Comparison of ENCODE assay signal across 34 mouse cellular contexts in the genomic region with DNA sequence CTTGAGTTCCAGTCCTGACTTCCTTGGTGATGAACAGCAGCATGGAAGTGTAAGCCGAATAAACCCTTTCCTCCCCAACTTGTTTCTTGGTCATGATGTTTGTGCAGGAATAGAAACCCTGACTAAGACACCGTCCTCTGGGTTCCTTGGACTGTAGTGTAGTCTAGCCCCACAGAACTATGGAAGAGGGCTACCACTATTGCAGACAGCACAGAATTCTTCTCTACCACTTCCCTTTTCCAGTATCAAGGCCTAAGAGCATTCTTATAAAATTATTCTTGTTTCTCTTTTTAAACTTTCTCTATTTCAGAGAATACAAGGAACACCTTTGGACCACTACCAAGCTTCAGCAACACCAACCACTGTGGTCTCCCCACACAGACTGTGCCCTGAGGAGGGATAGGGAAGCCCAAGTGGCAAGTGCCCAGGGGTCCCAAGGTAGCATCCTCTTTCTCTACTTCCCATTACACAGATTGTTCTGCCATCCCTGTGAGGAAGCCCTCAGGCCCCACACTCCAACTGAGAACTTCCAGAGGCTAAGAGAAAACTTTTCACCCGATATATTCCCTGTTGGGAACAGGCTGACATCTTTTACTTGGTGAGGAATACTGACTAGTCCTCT. TPM values are rescaled to one million over a fixed set of nuclear protein-coding genes. Genes with fewer than 3 reads are reported as not detected.
"Had no signal": no experiment of that assay in that cellular context is flagged by ENCODE, and none has a peak within 500 bp of the region (broad histone marks: within the 10 kb centered on the region; RNA-seq: fewer than 3 reads in every experiment).

No protein-coding gene starts in this region.

- H3K36me3 ChIP-seq: heart, embryonic 13.5 days; heart, embryonic 15.5 days; intestine, embryonic 15.5 days; limb, embryonic 10.5 days; limb, embryonic 12.5 days had no signal

- H3K27me3 ChIP-seq: heart, embryonic 13.5 days; heart, embryonic 15.5 days; intestine, embryonic 15.5 days; limb, embryonic 12.5 days had no signal

- DNase-seq: gastrocnemius, adult 2 months; gastrocnemius, postnatal 10 days; gastrocnemius, postnatal 25 days; heart, adult 2 months; heart, postnatal 14 days; heart, postnatal 36 days; kidney, adult 18-20 months; kidney, adult 8-10 months; kidney, postnatal 10 days; kidney, postnatal 25 days; kidney, postnatal 4 days; liver had no signal

- H3K27ac ChIP-seq: gastrocnemius, adult 2 months; heart, adult 2 months; heart, embryonic 13.5 days; heart, embryonic 15.5 days; hindbrain, embryonic 14.5 days; intestine, embryonic 15.5 days; layer of hippocampus, adult 2 months; left cerebral cortex, adult 2 months; limb, embryonic 10.5 days; limb, embryonic 12.5 days had no signal

- H3K4me3 ChIP-seq: gastrocnemius, adult 2 months; heart, adult 2 months; heart, embryonic 13.5 days; heart, embryonic 15.5 days; intestine, embryonic 15.5 days; layer of hippocampus, adult 2 months; left cerebral cortex, adult 2 months; limb, embryonic 10.5 days; limb, embryonic 12.5 days had no signal

- H3K9ac ChIP-seq: heart, embryonic 13.5 days; heart, embryonic 15.5 days; hindbrain, embryonic 14.5 days; intestine, embryonic 15.5 days; limb, embryonic 12.5 days had no signal

- H3K4me1 ChIP-seq: heart, embryonic 13.5 days; heart, embryonic 15.5 days; intestine, embryonic 15.5 days; limb, embryonic 10.5 days; limb, embryonic 12.5 days had no signal

- H3K9me3 ChIP-seq: heart, embryonic 13.5 days; heart, embryonic 15.5 days; intestine, embryonic 15.5 days; limb, embryonic 10.5 days; limb, embryonic 12.5 days had no signal

- ATAC-seq: hindbrain, embryonic 16.5 days; inflammation-experienced regulatory T-cells, adult 6 months; intestine, embryonic 15.5 days; intestine, postnatal 0 days had no signal

- H3K4me2 ChIP-seq: heart, embryonic 11.5 days; heart, embryonic 13.5 days; heart, embryonic 15.5 days; hindbrain, embryonic 14.5 days; intestine, embryonic 15.5 days; limb, embryonic 12.5 days; liver, embryonic 11.5 days had no signal

RNA-seq across cellular contexts. Expression of a gene that starts 29.8 kb away (rescaled TPM):
- total RNA-seq: gastrocnemius, adult 2 months; gastrocnemius, postnatal 10 days; gastrocnemius, postnatal 25 days; gastrocnemius, postnatal 4 days; heart, adult 2 months; heart, postnatal 14 days; heart, postnatal 36 days; hematopoietic stem cell, adult 5-6 weeks; layer of hippocampus, adult 2 months; layer of hippocampus, postnatal 10 days; layer of hippocampus, postnatal 25 days; left cerebral cortex, adult 2 months; left cerebral cortex, postnatal 14 days; left cerebral cortex, postnatal 36 days had no signal
- polyA plus RNA-seq: frontal cortex, adult 2 months; heart, adult 2 months; heart, embryonic 11.5 days; heart, embryonic 13.5 days; heart, embryonic 15.5 days; heart, postnatal 0 days; hindbrain, embryonic 11.5 days; hindbrain, embryonic 14.5 days; hindbrain, embryonic 16.5 days; inflammation-experienced regulatory T-cells, adult 6 months; limb, embryonic 10.5 days; limb, embryonic 12.5 days had no signal
